Mouse (Mus musculus): ENCODE data around the gene Mecom. TPM values are rescaled to one million over a fixed set of nuclear protein-coding genes. Genes with fewer than 3 reads are reported as not detected.

Mecom gene
- total and polyA plus RNA-seq, 2 experiments from 2014 or later = 1.9 to 3.9 TPM

GRCm38 (mm10) chr3:30220701-30221412, 327.0 kb downstream of the Mecom start:
- DNase-seq = no peak
- Histone ChIP-seq H3K9me3 (ENCODE audit: low read length) (no peaks in the 10 kb centered on the region), H3K4me3 (ENCODE audit: low read depth, low read length) (no peak overlapping the region), H3K9ac (no peak overlapping the region), H3K36me3 (ENCODE audit: insufficient read depth) (no peaks in the 10 kb centered on the region), H3K4me2 (ENCODE audit: low read depth) (no peak overlapping the region), H3K4me1 (ENCODE audit: insufficient read depth) (no peaks in the 10 kb centered on the region), H3K27me3 (ENCODE audit: insufficient read depth, low read length) (peaks cover 37% of the 10 kb centered on the region), H3K27ac (ENCODE audit: low read depth, low read length) (no peak overlapping the region)
- peak; percentile 60; the same call in 1 of the 2 replicates for ATAC-seq
- 22% methylated on average over 19 of the region's 19 CpGs for WGBS
- TF ChIP-seq CTCF (IDR thresholded peaks at IDR 0.05; ENCODE audit: low read depth) = no peak

- Histone ChIP-seq H3K9me3 (ENCODE audit: low read length) (no peaks in the 10 kb centered on the region), H3K4me3 (ENCODE audit: low read depth, low read length) (peak overlapping the region; percentile 30), H3K9ac (no peak overlapping the region), H3K27me3 (ENCODE audit: insufficient read depth, low read length) (peaks cover 37% of the 10 kb centered on the region), H3K4me1 (ENCODE audit: insufficient read depth) (no peaks in the 10 kb centered on the region), H3K4me2 (ENCODE audit: low read depth) (peak overlapping the region; percentile 45), H3K27ac (ENCODE audit: low read depth, low read length) (no peak overlapping the region), H3K36me3 (ENCODE audit: insufficient read depth) (no peaks in the 10 kb centered on the region)
- 17% methylated on average over 8 of the region's 8 CpGs for WGBS
- DNase-seq = peak; percentile 33
- ATAC-seq = no peak
- no peak for TF ChIP-seq CTCF (IDR thresholded peaks at IDR 0.05; ENCODE audit: low read depth)
These were observed 327.9 kb downstream of the Mecom start for GRCm38 (mm10) chr3:30219891-30220290.

GRCm38 (mm10) chr3:30219190-30219884, 328.5 kb downstream of the Mecom start:
- DNase-seq (peak; percentile 58), ATAC-seq (peak; percentile 23; the same call in 1 of the 2 replicates)
- no peaks in the 10 kb centered on the region for H3K4me1 ChIP-seq (ENCODE audit: insufficient read depth)
- peaks cover 37% of the 10 kb centered on the region for H3K27me3 ChIP-seq (ENCODE audit: insufficient read depth, low read length)
- no peaks in the 10 kb centered on the region for H3K36me3 ChIP-seq (ENCODE audit: insufficient read depth)
- peak overlapping the region; percentile 14; the same call in 1 of the 2 replicates for H3K9ac ChIP-seq
- no peak for TF ChIP-seq CTCF (IDR thresholded peaks at IDR 0.05; ENCODE audit: low read depth)
- H3K4me3 ChIP-seq (ENCODE audit: low read depth, low read length) = peak overlapping the region; percentile 30
- no peaks in the 10 kb centered on the region for H3K9me3 ChIP-seq (ENCODE audit: low read length)
- 2% methylated on average over 21 of the region's 21 CpGs for WGBS
- H3K4me2 ChIP-seq (ENCODE audit: low read depth) = peak overlapping the region; percentile 45
- H3K27ac ChIP-seq (ENCODE audit: low read depth, low read length) = no peak overlapping the region

GRCm38 (mm10) chr3:30214607-30215006, 333.2 kb downstream of the Mecom start:
- peaks cover 14% of the 10 kb centered on the region for H3K27me3 ChIP-seq (ENCODE audit: insufficient read depth, low read length)
- H3K4me3 ChIP-seq (ENCODE audit: low read depth, low read length) = no peak overlapping the region
- no peaks in the 10 kb centered on the region for H3K4me1 ChIP-seq (ENCODE audit: insufficient read depth)
- no peak overlapping the region for H3K9ac ChIP-seq
- DNase-seq (no peak), ATAC-seq (no peak)
- H3K4me2 ChIP-seq (ENCODE audit: low read depth) = no peak overlapping the region
- no peak for TF ChIP-seq CTCF (IDR thresholded peaks at IDR 0.05; ENCODE audit: low read depth)
- no peaks in the 10 kb centered on the region for H3K9me3 ChIP-seq (ENCODE audit: low read length)
- no peak overlapping the region for H3K27ac ChIP-seq (ENCODE audit: low read depth, low read length)
- H3K36me3 ChIP-seq (ENCODE audit: insufficient read depth) = no peaks in the 10 kb centered on the region
- 69% methylated on average over 4 of the region's 4 CpGs for WGBS

GRCm38 (mm10) chr3:30213540-30214170, 334.2 kb downstream of the Mecom start:
- Histone ChIP-seq H3K4me1 (ENCODE audit: insufficient read depth) (no peaks in the 10 kb centered on the region), H3K4me2 (ENCODE audit: low read depth) (no peak overlapping the region), H3K4me3 (ENCODE audit: low read depth, low read length) (no peak overlapping the region), H3K9me3 (ENCODE audit: low read length) (no peaks in the 10 kb centered on the region), H3K9ac (no peak overlapping the region), H3K36me3 (ENCODE audit: insufficient read depth) (no peaks in the 10 kb centered on the region), H3K27ac (ENCODE audit: low read depth, low read length) (no peak overlapping the region), H3K27me3 (ENCODE audit: insufficient read depth, low read length) (peaks cover 9% of the 10 kb centered on the region)
- no peak for DNase-seq
- WGBS = 38% methylated on average over 7 of the region's 7 CpGs
- no peak for ATAC-seq
- TF ChIP-seq CTCF (IDR thresholded peaks at IDR 0.05; ENCODE audit: low read depth) = no peak

GRCm38 (mm10) chr3:30212802-30213201, 335.0 kb downstream of the Mecom start:
- ATAC-seq (no peak), DNase-seq (no peak)
- Histone ChIP-seq H3K27me3 (ENCODE audit: insufficient read depth, low read length) (peaks cover under 1% of the 10 kb centered on the region; the same call in 1 of the 2 replicates), H3K9ac (no peak overlapping the region), H3K4me3 (ENCODE audit: low read depth, low read length) (no peak overlapping the region), H3K4me2 (ENCODE audit: low read depth) (no peak overlapping the region), H3K9me3 (ENCODE audit: low read length) (no peaks in the 10 kb centered on the region), H3K4me1 (ENCODE audit: insufficient read depth) (no peaks in the 10 kb centered on the region), H3K36me3 (ENCODE audit: insufficient read depth) (no peaks in the 10 kb centered on the region), H3K27ac (ENCODE audit: low read depth, low read length) (no peak overlapping the region)
- 49% methylated on average over 3 of the region's 3 CpGs for WGBS
- no peak for TF ChIP-seq CTCF (IDR thresholded peaks at IDR 0.05; ENCODE audit: low read depth)

GRCm38 (mm10) chr3:30209131-30209530, 338.7 kb downstream of the Mecom start:
- ATAC-seq = no peak
- TF ChIP-seq CTCF (IDR thresholded peaks at IDR 0.05; ENCODE audit: low read depth) = no peak
- DNase-seq = no peak

More at GRCm38 (mm10) chr3:30209131-30209530, 338.7 kb downstream of the Mecom start:
- Histone ChIP-seq H3K4me1 (ENCODE audit: insufficient read depth) (no peaks in the 10 kb centered on the region), H3K4me2 (ENCODE audit: low read depth) (no peak overlapping the region), H3K4me3 (ENCODE audit: low read depth, low read length) (no peak overlapping the region), H3K36me3 (ENCODE audit: insufficient read depth) (no peaks in the 10 kb centered on the region), H3K27ac (ENCODE audit: low read depth, low read length) (no peak overlapping the region), H3K27me3 (ENCODE audit: insufficient read depth, low read length) (no peaks in the 10 kb centered on the region), H3K9me3 (ENCODE audit: low read length) (no peaks in the 10 kb centered on the region), H3K9ac (no peak overlapping the region)

All from forebrain, postnatal 0 days (tissue).